Mouse (Mus musculus): ENCODE results near the gene Ano4. TPM values are rescaled to one million over a fixed set of nuclear protein-coding genes. Genes with fewer than 3 reads are reported as not detected.

Gene Ano4
- not detected for total RNA-seq (2023)

GRCm38 (mm10) chr10:89344491-89345195 is at the start of gene Ano4:
Gene Ano4 (minus strand): TSS chr10:89344762.

Other genes with a start within 250 kb of the Ano4 start
- 10 to 100 TPM; 28.3 to 29.0 TPM for gene Gas2l3, start 99.2 kb upstream of the Ano4 start, total RNA-seq (2023)
- not detected for gene Nr1h4, start 188.8 kb upstream of the Ano4 start, total RNA-seq (2023)